Mouse (Mus musculus) C2C12 (cell line): ENCODE results near the gene Myl4. TPM values are rescaled to one million over a fixed set of nuclear protein-coding genes. Genes with fewer than 3 reads are reported as not detected.

Source experiments
- H3K27me3 ChIP-seq: one replicate; pipeline ENCODE4 v1.6.1; 2011; ENCODE audit not compliant: control insufficient read depth, insufficient read depth, insufficient read length
- H3K36me3 ChIP-seq: one replicate; pipeline ENCODE4 v1.6.1; 2011; ENCODE audit not compliant: control insufficient read depth, insufficient read depth
- H3K4me3 ChIP-seq: one replicate; pipeline ENCODE4 v1.5.1; 2011; ENCODE audit warnings: mild to moderate bottlenecking, control low read depth; ENCODE audit not compliant: poor library complexity, insufficient read depth, severe bottlenecking
- H3K79me2 ChIP-seq: one replicate; pipeline ENCODE4 v1.6.1; 2011; ENCODE audit not compliant: control insufficient read depth, insufficient read depth
- H3K79me3 ChIP-seq: one replicate; pipeline ENCODE4 v1.6.1; 2011; ENCODE audit warnings: low read depth, control low read depth
- H3ac ChIP-seq: one replicate; pipeline ENCODE3; 2011; ENCODE audit warnings: low read depth; ENCODE audit not compliant: control insufficient read depth, insufficient read length
- CEBPB ChIP-seq: IDR thresholded peaks from one replicate; pipeline ENCODE4 v1.6.1; 2011; ENCODE audit warnings: low read depth, mild to moderate bottlenecking, control low read depth, moderate library complexity
- CTCF ChIP-seq: IDR thresholded peaks from one replicate; pipeline ENCODE4 v1.5.1; 2011; ENCODE audit not compliant: control insufficient read depth, insufficient read depth, insufficient read length
- FOSL1 ChIP-seq: IDR thresholded peaks from one replicate; pipeline ENCODE4 v1.8.0; 2011; ENCODE audit warnings: mild to moderate bottlenecking, low read length; ENCODE audit not compliant: poor library complexity, insufficient read depth, severe bottlenecking
- MAX ChIP-seq: IDR thresholded peaks from one replicate; pipeline ENCODE4 v1.6.1; 2011; ENCODE audit warnings: mild to moderate bottlenecking, control low read depth
- MYOD1 ChIP-seq: IDR thresholded peaks from one replicate; pipeline ENCODE4 v1.6.1; 2011; ENCODE audit warnings: low read depth; ENCODE audit not compliant: control insufficient read depth, insufficient read length
- MYOG ChIP-seq: IDR thresholded peaks from one replicate; pipeline ENCODE4 v1.6.1; 2011; ENCODE audit not compliant: control insufficient read depth, insufficient read length; ENCODE audit errors: extremely low read depth
- USF1 ChIP-seq: IDR thresholded peaks from one replicate; pipeline ENCODE4 v1.6.1; 2011; ENCODE audit warnings: low read depth, mild to moderate bottlenecking, control low read depth, moderate library complexity
- polyA plus RNA-seq: library from polyadenylated mRNA; unstranded; fragments of >200 nt; fragmentation: generic; extraction: Trizol; gene quantifications from one replicate; pipeline ENCODE4 v1.2.1, GENCODE M21; 2012; ENCODE audit warnings: missing spikeins

Gene Myl4
- polyA plus RNA-seq, 1 experiment = 4.2 TPM

DNA sequence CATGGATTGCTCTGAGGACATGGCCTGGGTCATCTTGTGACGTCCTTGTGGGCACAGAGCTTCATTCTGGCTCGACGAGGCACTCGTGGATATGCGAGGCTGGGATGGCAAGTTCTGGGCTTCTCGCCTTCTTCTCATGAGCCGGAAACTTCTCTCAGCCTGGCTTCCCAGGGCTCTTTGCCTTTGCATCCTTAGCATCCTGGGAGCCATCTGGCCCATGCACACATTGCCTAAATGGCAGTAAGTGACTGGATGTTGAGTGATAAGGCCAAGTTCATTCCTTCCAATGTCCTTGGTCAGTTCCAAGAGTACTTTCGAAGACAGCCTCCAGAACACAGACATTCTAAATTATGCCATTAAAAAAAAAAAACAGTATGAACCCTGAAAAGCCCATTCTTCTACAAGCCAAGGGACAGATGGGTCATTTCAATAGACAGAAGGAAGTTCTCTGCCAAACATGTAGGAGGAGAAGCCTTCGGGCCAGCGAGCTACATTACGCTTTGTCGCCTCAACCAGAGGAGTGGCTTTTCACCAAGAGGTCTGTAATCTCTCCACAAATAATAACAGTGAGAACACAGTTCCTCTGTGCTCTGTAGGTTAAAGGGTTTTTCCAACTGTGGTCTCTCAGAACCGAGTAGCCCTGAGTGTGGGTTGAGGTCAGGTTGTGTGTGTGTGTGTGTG, 48.9 kb downstream of the Myl4 start:
- TF ChIP-seq FOSL1 (no peak), MYOG (no peak), USF1 (no peak), CEBPB (no peak), MYOD1 (no peak), CTCF (no peak), MAX (no peak)
- Histone ChIP-seq H3K79me3 (no peaks in the 10 kb centered on the region), H3K36me3 (no peaks in the 10 kb centered on the region), H3K79me2 (no peaks in the 10 kb centered on the region), H3K4me3 (no peak overlapping the region), H3ac (no peak overlapping the region), H3K27me3 (no peaks in the 10 kb centered on the region)

DNA sequence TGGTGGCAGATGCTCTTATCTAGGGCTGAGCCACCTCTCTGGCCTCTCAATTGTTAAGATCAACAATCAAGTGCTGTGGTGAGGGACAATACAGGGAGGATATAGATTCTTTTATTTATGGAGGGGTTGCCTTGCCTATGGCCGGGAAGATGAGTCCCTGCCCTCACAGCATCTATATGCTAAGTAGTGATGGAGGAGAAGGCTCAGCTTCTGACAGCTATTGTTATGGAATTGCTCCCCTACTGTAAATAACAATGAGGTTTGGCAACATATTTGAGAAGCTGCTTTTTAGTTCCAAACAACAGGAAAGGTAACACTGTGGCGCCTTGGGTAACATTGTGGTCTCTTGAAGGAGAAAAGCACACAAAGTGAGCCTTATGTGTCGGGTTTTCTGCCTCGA, 50.2 kb downstream of the Myl4 start:
- H3ac ChIP-seq = no peak overlapping the region
- no peaks in the 10 kb centered on the region for H3K36me3 ChIP-seq
- TF ChIP-seq MYOG (no peak), CEBPB (no peak), CTCF (no peak), USF1 (no peak), MAX (no peak), FOSL1 (no peak), MYOD1 (no peak)
- H3K27me3 ChIP-seq = no peaks in the 10 kb centered on the region
- H3K4me3 ChIP-seq = no peak overlapping the region
- H3K79me2 ChIP-seq = no peaks in the 10 kb centered on the region
- no peaks in the 10 kb centered on the region for H3K79me3 ChIP-seq

DNA sequence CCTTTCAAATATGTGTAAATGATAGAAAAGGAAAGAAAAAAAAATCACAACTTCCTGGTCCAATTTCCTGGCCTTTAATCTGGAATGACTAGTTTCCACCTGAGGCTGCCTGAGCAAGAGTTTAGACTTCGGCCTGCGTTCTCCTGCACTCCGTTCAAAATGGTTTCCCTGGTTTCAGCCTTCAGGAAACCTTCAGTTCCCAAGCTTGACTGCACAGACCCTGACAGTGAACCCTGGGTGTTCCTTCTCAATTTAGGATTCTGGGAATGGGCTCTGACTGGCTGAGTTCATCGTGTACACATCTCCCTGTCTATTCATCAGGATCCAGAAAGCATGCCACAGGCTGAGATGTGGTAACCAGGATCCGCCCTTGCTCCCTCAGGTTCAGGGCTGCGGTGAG, 53.7 kb downstream of the Myl4 start:
- no peaks in the 10 kb centered on the region for H3K79me3 ChIP-seq
- H3K36me3 ChIP-seq = no peaks in the 10 kb centered on the region
- TF ChIP-seq MYOD1 (no peak), USF1 (no peak), CTCF (no peak), FOSL1 (no peak), MAX (no peak), MYOG (no peak), CEBPB (no peak)
- no peaks in the 10 kb centered on the region for H3K27me3 ChIP-seq
- peaks cover 10% of the 10 kb centered on the region for H3K79me2 ChIP-seq
- H3K4me3 ChIP-seq = no peak overlapping the region
- H3ac ChIP-seq = no peak overlapping the region

DNA sequence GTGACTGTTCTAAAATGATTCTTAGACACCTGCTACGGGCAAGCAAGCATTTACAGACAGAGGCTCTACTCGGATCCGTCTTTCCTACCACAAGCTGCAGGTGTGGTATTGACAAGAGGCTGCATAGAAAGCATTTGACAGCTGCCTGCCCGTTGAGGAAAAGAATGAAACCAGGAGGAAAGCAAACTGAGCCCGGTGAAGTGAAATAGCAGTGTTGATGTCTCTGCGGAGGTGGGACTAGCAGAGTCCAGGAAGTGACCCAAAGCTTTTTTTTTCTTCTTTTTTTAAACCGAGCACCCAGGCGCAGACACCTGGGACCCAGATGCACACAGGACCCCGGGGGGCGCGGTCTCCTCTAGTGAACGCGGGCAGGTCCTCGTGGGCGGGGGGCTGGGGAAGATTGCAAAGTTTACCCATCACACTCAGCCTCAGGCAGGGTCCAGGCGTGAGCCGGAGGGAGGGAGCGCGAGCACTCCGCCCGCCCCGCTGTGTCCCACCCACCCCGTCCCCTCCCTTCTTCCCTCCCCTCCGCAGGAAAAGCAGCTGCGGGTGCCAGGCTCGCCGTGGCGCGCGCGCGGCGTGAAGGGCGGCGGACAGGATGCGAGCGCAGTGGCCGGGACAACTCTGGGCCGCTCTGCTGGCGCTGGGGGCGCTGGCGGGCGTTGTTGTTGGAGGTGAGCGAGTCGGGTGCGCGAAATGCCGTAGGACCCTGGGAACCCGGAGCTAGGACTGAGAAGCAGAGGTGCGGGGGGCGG, 57.2 kb downstream of the Myl4 start, which contains the start of gene Itgb3:
Gene Itgb3 (plus strand): TSS at position 510 of the 755 bp plus-strand sequence.
- H3K79me2 ChIP-seq = peaks cover 27% of the 10 kb centered on the region
- H3K27me3 ChIP-seq = no peaks in the 10 kb centered on the region
- H3K36me3 ChIP-seq = no peaks in the 10 kb centered on the region
- peak within 1 kb of the TSS; percentile 44 for H3K4me3 ChIP-seq
- H3K79me3 ChIP-seq = no peaks in the 10 kb centered on the region
- TF ChIP-seq MYOG (no peak), MAX (peak; percentile 49), USF1 (no peak), FOSL1 (no peak), MYOD1 (no peak), CEBPB (no peak), CTCF (peak; percentile 71)
- H3ac ChIP-seq = peak within 1 kb of the TSS; percentile 80

DNA sequence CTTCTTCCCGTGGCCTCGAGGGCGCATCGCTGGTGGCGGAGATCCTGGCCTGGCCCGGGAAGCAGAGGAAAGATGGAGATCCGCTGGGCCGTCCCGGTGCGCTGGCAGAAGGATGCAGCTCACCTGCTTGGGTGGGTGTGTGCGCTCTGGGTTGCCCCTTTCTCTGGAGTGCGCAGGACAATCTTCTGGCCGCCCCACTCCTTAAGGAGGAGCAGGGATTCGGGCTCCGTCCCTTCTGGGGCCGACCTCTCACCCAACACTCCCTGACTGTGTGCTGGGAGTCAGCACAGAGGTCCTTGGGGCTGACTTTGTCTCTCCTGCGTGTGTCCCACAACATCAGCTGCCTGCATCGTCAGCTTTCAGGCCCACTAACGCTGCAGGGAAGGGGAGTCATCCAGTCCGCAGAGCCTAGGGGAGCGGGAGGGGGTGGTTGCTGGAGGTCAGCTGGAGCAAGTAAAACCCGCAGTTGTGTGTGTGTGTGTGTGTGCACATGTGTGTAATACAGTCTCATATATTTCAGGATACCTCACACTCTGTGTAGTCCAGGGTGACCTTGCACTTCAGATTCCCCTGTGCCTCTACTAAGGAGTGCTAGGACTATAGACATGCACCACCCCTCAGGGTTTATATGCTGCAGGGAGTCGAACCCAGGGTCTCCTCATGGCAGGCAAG, 57.9 kb downstream of the Myl4 start:
- H3K36me3 ChIP-seq = no peaks in the 10 kb centered on the region
- peak overlapping the region; percentile 80 for H3ac ChIP-seq
- H3K79me2 ChIP-seq = peaks cover 30% of the 10 kb centered on the region
- no peaks in the 10 kb centered on the region for H3K79me3 ChIP-seq
- TF ChIP-seq CEBPB (no peak), FOSL1 (no peak), MYOG (no peak)
- H3K4me3 ChIP-seq = peak overlapping the region; percentile 44
- no peaks in the 10 kb centered on the region for H3K27me3 ChIP-seq
